Mouse (Mus musculus): ENCODE results near the gene Zfp119b. TPM values are rescaled to one million over a fixed set of nuclear protein-coding genes. Genes with fewer than 3 reads are reported as not detected.
"Not testable (repeated sequence)": the region's sequence is repeated elsewhere in the genome, so short reads cannot be mapped to it uniquely, and the experiment has no call there.

Zfp119b gene
- total RNA-seq, 2 experiments from 2014 or later = 3.8 to 5.2 TPM

DNA sequence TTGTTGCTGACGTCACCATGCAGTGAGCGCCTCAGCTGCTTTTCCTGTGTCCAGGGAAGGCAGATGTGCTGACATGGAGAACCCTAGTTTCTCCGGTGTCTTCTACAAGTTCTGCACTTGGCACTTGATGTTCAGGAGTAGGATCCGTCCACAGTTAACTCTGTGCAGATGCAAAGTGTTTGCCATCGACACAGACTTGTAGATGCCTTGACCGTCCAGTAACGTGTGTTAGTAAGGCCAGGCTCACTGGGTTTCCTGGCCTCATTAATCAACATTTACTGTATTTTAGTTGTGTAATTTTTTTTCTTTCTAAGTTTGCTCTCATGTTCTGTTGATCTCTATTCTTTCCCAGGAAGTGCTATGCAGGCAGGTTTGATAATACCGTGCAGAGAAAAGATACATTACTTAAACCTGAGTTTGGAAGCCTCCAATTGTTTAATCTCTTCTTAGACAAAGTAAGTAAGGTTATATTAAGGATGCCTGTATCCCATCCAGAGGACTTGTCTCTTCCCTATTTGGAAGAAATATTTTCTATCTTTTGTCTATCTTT is 56.8 kb downstream of the Zfp119b start:
- ATAC-seq (replicated peaks; ENCODE audit: poor library complexity) = not testable (repeated sequence)

Other genes starting within 250 kb of the Zfp119b start
- gene Pot1b, start 236.9 kb downstream of the Zfp119b start, total RNA-seq (2015) = 16.5 and 30.6 TPM in 2 replicates
- 29.8 and 38.3 TPM in 2 replicates for gene Pot1b, start 236.9 kb downstream of the Zfp119b start, total RNA-seq (2017)
- gene Adgre4, start 199.5 kb downstream of the Zfp119b start, total RNA-seq (2015) = 0.35 and 2.3 TPM in 2 replicates
- gene Adgre4, start 199.5 kb downstream of the Zfp119b start, total RNA-seq (2017) = 0.10 and 0.67 TPM in 2 replicates
- gene Zfp119a, start 70.6 kb downstream of the Zfp119b start, total RNA-seq (2015) = 5.9 and 9.2 TPM in 2 replicates
- gene Zfp119a, start 70.6 kb downstream of the Zfp119b start, total RNA-seq (2017) = 3.9 and 6.8 TPM in 2 replicates
- 12.5 and 17.0 TPM in 2 replicates for gene Zfp959, start 57.4 kb downstream of the Zfp119b start, total RNA-seq (2015)
- 10.3 and 10.7 TPM in 2 replicates for gene Zfp959, start 57.4 kb downstream of the Zfp119b start, total RNA-seq (2017)
- 14.4 and 20.5 TPM in 2 replicates for gene Ebi3, start 3.1 kb upstream of the Zfp119b start, total RNA-seq (2015)
- gene Ebi3, start 3.1 kb upstream of the Zfp119b start, total RNA-seq (2017) = 13.8 and 17.7 TPM in 2 replicates
- 7.4 and 11.0 TPM in 2 replicates for gene Yju2, start 9.6 kb upstream of the Zfp119b start, total RNA-seq (2015)
- 21.8 and 23.3 TPM in 2 replicates for gene Yju2, start 9.6 kb upstream of the Zfp119b start, total RNA-seq (2017)
- 0.39 and 0.98 TPM in 2 replicates for gene Shd, start 21.0 kb upstream of the Zfp119b start, total RNA-seq (2015)
- gene Shd, start 21.0 kb upstream of the Zfp119b start, total RNA-seq (2017) = not detected in 2 replicates
- gene Fsd1, start 37.0 kb upstream of the Zfp119b start, total RNA-seq (2015) = not detected in 2 replicates
- not detected in 2 replicates for gene Fsd1, start 37.0 kb upstream of the Zfp119b start, total RNA-seq (2017)
- gene Stap2, start 56.1 kb upstream of the Zfp119b start, total RNA-seq (2015) = 0.32 TPM in 1 of 2 replicates, not detected in the other
- not detected in 2 replicates for gene Stap2, start 56.1 kb upstream of the Zfp119b start, total RNA-seq (2017)
- gene Mpnd, start 56.2 kb upstream of the Zfp119b start, total RNA-seq (2015) = 9.2 and 17.4 TPM in 2 replicates
- 76.6 and 92.5 TPM in 2 replicates for gene Mpnd, start 56.2 kb upstream of the Zfp119b start, total RNA-seq (2017)
- 19.1 TPM in 2 replicates for gene Sh3gl1, start 87.1 kb upstream of the Zfp119b start, total RNA-seq (2015)
- gene Sh3gl1, start 87.1 kb upstream of the Zfp119b start, total RNA-seq (2017) = 22.1 and 25.0 TPM in 2 replicates
- 15.5 and 16.7 TPM in 2 replicates for gene Chaf1a, start 90.9 kb upstream of the Zfp119b start, total RNA-seq (2015)
- gene Chaf1a, start 90.9 kb upstream of the Zfp119b start, total RNA-seq (2017) = 32.3 and 33.9 TPM in 2 replicates
- 13.6 and 13.7 TPM in 2 replicates for gene Ubxn6, start 125.5 kb upstream of the Zfp119b start, total RNA-seq (2015)
- 17.4 and 19.9 TPM in 2 replicates for gene Ubxn6, start 125.5 kb upstream of the Zfp119b start, total RNA-seq (2017)
- gene Hdgfl2, start 130.1 kb upstream of the Zfp119b start, total RNA-seq (2015) = 20.7 and 25.4 TPM in 2 replicates
- gene Hdgfl2, start 130.1 kb upstream of the Zfp119b start, total RNA-seq (2017) = 80.0 and 87.8 TPM in 2 replicates
- gene Plin4, start 160.3 kb upstream of the Zfp119b start, total RNA-seq (2015) = not detected in 2 replicates
- gene Plin4, start 160.3 kb upstream of the Zfp119b start, total RNA-seq (2017) = not detected in 2 replicates
- gene Plin5, start 168.1 kb upstream of the Zfp119b start, total RNA-seq (2015) = 0.17 TPM in 1 of 2 replicates, not detected in the other
- 0.14 TPM in 1 of 2 replicates, not detected in the other for gene Plin5, start 168.1 kb upstream of the Zfp119b start, total RNA-seq (2017)
- 1.6 and 3.6 TPM in 2 replicates for gene Lrg1, start 172.5 kb upstream of the Zfp119b start, total RNA-seq (2015)
- 1.4 and 4.7 TPM in 2 replicates for gene Lrg1, start 172.5 kb upstream of the Zfp119b start, total RNA-seq (2017)
- 1.8 and 2.2 TPM in 2 replicates for gene Sema6b, start 190.8 kb upstream of the Zfp119b start, total RNA-seq (2015)
- gene Sema6b, start 190.8 kb upstream of the Zfp119b start, total RNA-seq (2017) = 3.2 and 4.9 TPM in 2 replicates
- 1.5 and 2.2 TPM in 2 replicates for gene Tnfaip8l1, start 213.0 kb upstream of the Zfp119b start, total RNA-seq (2015)
- 0.91 and 2.8 TPM in 2 replicates for gene Tnfaip8l1, start 213.0 kb upstream of the Zfp119b start, total RNA-seq (2017)
- gene Mydgf, start 234.4 kb upstream of the Zfp119b start, total RNA-seq (2015) = 55.1 and 56.1 TPM in 2 replicates
- 50.4 and 57.1 TPM in 2 replicates for gene Mydgf, start 234.4 kb upstream of the Zfp119b start, total RNA-seq (2017)